Comparison of ENCODE assay signal across 9 mouse cellular contexts in genomic region chr4:119004613-119005339, GRCm38 (mm10). TPM values are rescaled to one million over a fixed set of nuclear protein-coding genes. Genes with fewer than 3 reads are reported as not detected.
DNase-seq lines count a peak whose midpoint lies in the region; ATAC-seq and TF ChIP-seq lines count a peak whose summit lies in the region.
"Had no signal": no experiment of that assay in that cellular context is flagged by ENCODE, and none has a peak within 500 bp of the region (broad histone marks: within the 10 kb centered on the region; RNA-seq: fewer than 3 reads in every experiment).

No protein-coding gene starts in this region.

- WGBS in hindbrain, embryonic 14.5 days, result 43% methylated on average over 7 of the region's 7 CpGs

- H3K4me1 ChIP-seq in ES-E14 (ENCODE audit: control insufficient read depth in 2 of 2, insufficient read depth in 2 of 2, low read length in 2 of 2, poor library complexity in 1 of 2), result peaks cover 23 to 31% of the 10 kb centered on the region in 2 experiments
- no peaks in the 10 kb centered on the region; the same call in 1 of the 2 replicates for H3K4me1 ChIP-seq in hindbrain, embryonic 14.5 days (replicated peaks; ENCODE audit: control insufficient read depth, insufficient read depth, low read length)

- no peaks in the 10 kb centered on the region for H3K9me3 ChIP-seq in ES-E14 (ENCODE audit: control insufficient read depth, insufficient read depth, low read depth, low read length)
- no peaks in the 10 kb centered on the region for H3K9me3 ChIP-seq in hindbrain, embryonic 14.5 days (ENCODE audit: control insufficient read depth, low read length)

- H3K9ac ChIP-seq in ES-E14 (ENCODE audit: insufficient read depth, low read depth, low read length, poor library complexity, severe bottlenecking), result no peak overlapping the region
- no peak overlapping the region for H3K9ac ChIP-seq in hindbrain, embryonic 14.5 days

- no peak for DNase-seq in ES-E14 (ENCODE audit: low read depth, low spot score)
- DNase-seq in cerebellum, adult 11 months, result peak; percentile 74
- peak; percentile 93 for DNase-seq in hindbrain, embryonic 14.5 days (ENCODE audit: low spot score)
- peak; percentile 91 to 93 for DNase-seq in layer of hippocampus, postnatal 14 days (ENCODE audit: low spot score in 2 of 2)
- peak; percentile 92 for DNase-seq in lung, postnatal 14 days
- DNase-seq in retina, adult 2 months (ENCODE audit: low read depth, low spot score), result peak; percentile 51
- peak; percentile 85 for DNase-seq in thymus, postnatal 14 days

- in situ Hi-C loops in ES-E14 (cut with MboI; ENCODE audit: low sequenced_read_pairs in 2 of 2, unreplicated experiment in 2 of 2), result loop anchor here (5.0 to 25.0 kb wide), 4 partner anchors 68 to 168 kb away; partner anchors contain the start of genes Slc2a1 (in 1 of the 2) and Zfp691 (in 1 of the 2)

- peak; percentile 82 for ATAC-seq in frontal cortex, adult (ENCODE audit: low TSS enrichment)
- peak; percentile 70 for ATAC-seq in hindbrain, embryonic 14.5 days (ENCODE audit: low FRiP score)

- H3K4me2 ChIP-seq in hindbrain, embryonic 14.5 days (replicated peaks), result no peak overlapping the region

- no peak overlapping the region for H3K4me3 ChIP-seq in ES-E14 (ENCODE audit: insufficient read depth in 1 of 2, low read depth in 1 of 2, low read length in 2 of 2, poor library complexity in 1 of 2, severe bottlenecking in 1 of 2)
- H3K4me3 ChIP-seq in hindbrain, embryonic 14.5 days (replicated peaks; ENCODE audit: low read length), result no peak overlapping the region

- no peaks in the 10 kb centered on the region for H3K36me3 ChIP-seq in ES-E14 (ENCODE audit: control insufficient read depth, insufficient read depth, low read length, poor library complexity, severe bottlenecking)
- H3K36me3 ChIP-seq in hindbrain, embryonic 14.5 days (replicated peaks; ENCODE audit: control insufficient read depth, insufficient read depth), result no peaks in the 10 kb centered on the region

- no peaks in the 10 kb centered on the region for H3K27me3 ChIP-seq in hindbrain, embryonic 14.5 days (ENCODE audit: control insufficient read depth, insufficient read depth, low read length)

- H3K27ac ChIP-seq in ES-E14 (ENCODE audit: insufficient read depth, low read depth, low read length, poor library complexity, severe bottlenecking), result no peak overlapping the region
- H3K27ac ChIP-seq in hindbrain, embryonic 14.5 days, result no peak overlapping the region

TF ChIP-seq in ES-E14, 5 proteins besides CTCF, POLR2A, EP300 and RAD21:
- no peak for TF ChIP-seq HCFC1 (IDR thresholded peaks at IDR 0.05; ENCODE audit: borderline replicate concordance, insufficient read depth, low read length)
- peak; percentile 100 for TF ChIP-seq ZC3H11A (IDR thresholded peaks at IDR 0.05; ENCODE audit: borderline replicate concordance, low read depth, low read length)
- TF ChIP-seq MAFK (IDR thresholded peaks at IDR 0.05; ENCODE audit: insufficient read depth, low read depth, low read length), result no peak

RNA-seq across cellular contexts. Expression of gene Lao1, which starts 43.4 kb away (rescaled TPM):
- not detected in 2 replicates for total RNA-seq in ES-E14 (2012; rRNA removed)
- polyA plus RNA-seq in hindbrain, embryonic 14.5 days (2014; fragmentation: Nextera tagmentation; extraction: Ambion mirVana), result not detected in 2 replicates
- 1 to 10 TPM in 1 of 2 experiments, under 1 TPM in 1; 0.95 to 1.2 TPM for total RNA-seq in layer of hippocampus, postnatal 14 days (2021)
- polyA plus RNA-seq: heart, embryonic 16.5 days had no signal
